Mouse (Mus musculus) ES-Bruce4 (cell line): Measurements from ENCODE around the gene Smad3. TPM values are rescaled to one million over a fixed set of nuclear protein-coding genes. Genes with fewer than 3 reads are reported as not detected.

Source experiments
- H3K27ac ChIP-seq: 2 replicates; pipeline ENCODE4 v1.5.1; 2012; ENCODE audit warnings: low read length, inconsistent platforms; ENCODE audit not compliant: insufficient read depth
- H3K27me3 ChIP-seq: 2 replicates; pipeline ENCODE4 v1.6.1; 2012; ENCODE audit warnings: mild to moderate bottlenecking, low read length, inconsistent platforms; ENCODE audit not compliant: control insufficient read depth, poor library complexity, insufficient read depth, severe bottlenecking
- H3K36me3 ChIP-seq: 2 replicates; pipeline ENCODE4 v1.6.1; 2012; ENCODE audit warnings: inconsistent platforms, mild to moderate bottlenecking, low read length, moderate library complexity; ENCODE audit not compliant: control insufficient read depth, poor library complexity, insufficient read depth, severe bottlenecking
- H3K4me1 ChIP-seq: one replicate; pipeline ENCODE4 v1.8.1; 2011; ENCODE audit warnings: low read length; ENCODE audit not compliant: control insufficient read depth, insufficient read depth
- H3K4me3 ChIP-seq: 2 replicates; pipeline ENCODE4 v1.5.1; 2011; ENCODE audit warnings: low read depth, mild to moderate bottlenecking, low read length
- H3K9ac ChIP-seq: 2 replicates; pipeline ENCODE4 v1.6.1; 2012; ENCODE audit warnings: low read depth, mild to moderate bottlenecking, inconsistent platforms; ENCODE audit not compliant: poor library complexity, severe bottlenecking
- H3K9me3 ChIP-seq: replicated peaks from 2 replicates; pipeline ENCODE4 v1.6.1; 2012; ENCODE audit warnings: mild to moderate bottlenecking, low read length, inconsistent platforms; ENCODE audit not compliant: control insufficient read depth, poor library complexity, insufficient read depth, severe bottlenecking
- CTCF ChIP-seq: IDR thresholded peaks from one replicate; pipeline ENCODE4 v1.8.1; 2011; ENCODE audit warnings: low read depth, low read length
- EP300 ChIP-seq: IDR thresholded peaks from 2 replicates; pipeline ENCODE4 v1.6.1; 2011; ENCODE audit warnings: low read depth, low read length; ENCODE audit not compliant: insufficient read depth
- POLR2A ChIP-seq: IDR thresholded peaks from one replicate; pipeline ENCODE4 v1.8.1; 2011; ENCODE audit warnings: low read length; ENCODE audit not compliant: insufficient read depth
- polyA plus RNA-seq: library from polyadenylated mRNA; stranded (reverse); fragments of >200 nt; gene quantifications from 2 replicates; pipeline ENCODE4 v1.2.4, GENCODE M21; 2011; ENCODE audit warnings: low read depth; ENCODE audit not compliant: missing spikeins, insufficient read depth, insufficient read length

Gene Smad3
- polyA plus RNA-seq, 1 experiment, result 25.7 TPM

DNA sequence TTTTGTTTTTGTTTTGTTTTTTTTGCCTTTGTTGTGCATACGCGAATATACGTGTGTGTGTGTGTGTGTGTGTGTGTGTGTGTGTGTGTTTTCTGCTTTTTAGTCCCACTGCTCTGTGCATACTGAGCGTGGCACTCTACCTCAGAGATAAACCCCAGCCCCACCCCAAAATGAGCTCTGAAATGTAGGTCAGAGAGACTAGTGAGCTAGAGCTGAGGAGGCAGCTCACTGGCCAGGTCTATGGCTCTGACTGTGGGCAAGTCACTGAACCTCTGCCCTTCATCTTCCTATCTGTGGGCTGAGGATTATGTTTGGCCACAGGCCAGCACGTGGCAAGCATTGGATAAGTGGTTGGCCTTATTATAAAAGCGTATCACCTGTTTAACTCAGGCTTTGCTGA lies 153.9 kb downstream of the Smad3 start:
- Histone ChIP-seq H3K4me1 (no peaks in the 10 kb centered on the region), H3K27me3 (no peaks in the 10 kb centered on the region), H3K27ac (no peak overlapping the region), H3K4me3 (no peak overlapping the region), H3K9me3 (no peaks in the 10 kb centered on the region), H3K9ac (no peak overlapping the region), H3K36me3 (no peaks in the 10 kb centered on the region)
- TF ChIP-seq CTCF (no peak), EP300 (no peak), POLR2A (no peak)

GRCm38 (mm10) chr9:63602043-63602939 lies 155.5 kb downstream of the Smad3 start, which contains the start of the genes Iqch and Aagab:
TSS of gene Iqch (minus strand) at chr9:63602493.
TSS of gene Aagab (plus strand) at chr9:63602660.
- Histone ChIP-seq H3K9me3 (no peaks in the 10 kb centered on the region), H3K27ac (no peak within 1 kb of the TSS), H3K27me3 (no peaks in the 10 kb centered on the region), H3K4me1 (no peaks in the 10 kb centered on the region), H3K4me3 (peak within 1 kb of the TSS; percentile 78), H3K36me3 (no peaks in the 10 kb centered on the region), H3K9ac (peak within 1 kb of the TSS; percentile 73)
- peak; percentile 75 for TF ChIP-seq POLR2A
- TF ChIP-seq CTCF, result no peak

Other genes starting within 250 kb of the Smad3 start
- not detected in 2 replicates for gene Iqch, start 155.5 kb downstream of the Smad3 start, polyA plus RNA-seq
- 18.2 and 18.8 TPM in 2 replicates for gene Aagab, start 155.3 kb downstream of the Smad3 start, polyA plus RNA-seq